Mouse (Mus musculus): Measurements from ENCODE around the gene B9d2.

- TF ChIP-seq POLR2A (IDR thresholded peaks at IDR 0.05; ENCODE audit: insufficient read length, low read depth) (no peak), REST (IDR thresholded peaks at IDR 0.05; ENCODE audit: insufficient read depth, insufficient read length) (no peak)
Measured at GRCm38 (mm10) chr7:25714581-25714980, 34.0 kb downstream of the B9d2 start.
